Mouse (Mus musculus) lung, postnatal 14 days (tissue): ENCODE data around the gene Kdm4b.

Experiments
- DNase-seq: peaks from one replicate; pipeline ENCODE4 v3.0.0; 2021

Kdm4b gene

DNA sequence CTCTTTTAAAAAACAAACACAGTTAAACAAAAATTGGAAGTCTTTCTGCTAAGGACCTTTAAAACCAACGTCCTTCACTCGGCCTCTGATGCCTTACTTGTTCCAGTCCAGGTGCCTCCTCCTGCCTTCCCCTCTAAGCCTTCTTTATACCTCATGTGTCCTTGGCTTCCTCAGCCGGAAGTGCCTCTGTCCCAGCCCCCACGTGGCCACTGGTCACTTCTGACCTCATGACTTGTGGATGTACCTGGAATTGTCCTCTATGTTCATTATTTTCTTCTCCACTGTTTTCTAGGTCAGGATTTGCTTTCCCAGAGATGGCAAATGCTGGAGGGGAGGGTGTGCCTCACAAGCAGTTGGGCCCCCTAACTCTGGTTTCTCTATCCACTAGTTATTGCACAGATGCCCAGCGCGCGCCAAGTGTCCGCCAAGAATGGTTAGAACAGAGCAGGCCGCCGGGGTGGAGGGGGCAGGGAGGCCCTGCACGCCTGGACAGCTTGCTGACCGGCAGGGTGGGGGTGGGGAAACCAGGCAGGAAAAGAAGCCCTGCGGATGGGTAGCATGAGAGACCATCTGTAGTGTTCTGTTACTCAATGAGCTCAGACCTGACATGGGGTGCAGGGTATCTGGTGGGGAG is 23.4 kb upstream of the Kdm4b start:
- no peak for DNase-seq

GRCm38 (mm10) chr17:56303160-56303846 is 22.6 kb upstream of the Kdm4b start, which contains the start of gene Uhrf1:
TSS of gene Uhrf1 (plus strand) at chr17:56303321.
- peak; percentile 67 for DNase-seq

- DNase-seq, result peak; percentile 97
Observed at GRCm38 (mm10) chr17:56303847-56304586, 21.8 kb upstream of the Kdm4b start.

- DNase-seq, result no peak
Observed at GRCm38 (mm10) chr17:56304718-56305117, 21.1 kb upstream of the Kdm4b start.

- DNase-seq, result no peak
Observed at GRCm38 (mm10) chr17:56305156-56305555, 20.7 kb upstream of the Kdm4b start.

- no peak for DNase-seq
Observed at GRCm38 (mm10) chr17:56305826-56306225, 20.0 kb upstream of the Kdm4b start.

DNA sequence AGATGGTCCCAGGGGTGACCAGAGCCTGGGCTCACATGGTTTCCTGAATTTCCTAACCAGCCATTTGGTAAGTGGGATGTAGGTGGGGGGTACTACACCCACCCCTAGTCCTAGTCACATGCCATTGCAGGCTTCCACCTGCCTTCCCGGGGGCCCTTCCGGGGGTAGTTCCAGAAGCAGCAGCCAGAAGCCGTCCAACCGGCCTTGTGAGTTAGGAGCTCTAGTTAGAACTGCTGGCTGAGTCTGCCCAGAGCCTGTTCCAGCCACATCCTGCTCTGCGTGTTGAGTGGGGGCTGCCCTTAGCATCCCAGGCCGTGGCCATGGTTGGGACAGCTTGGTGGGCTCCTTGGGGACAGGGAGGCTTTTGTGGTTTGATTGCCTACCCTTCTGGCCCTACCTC is 17.8 kb upstream of the Kdm4b start:
- DNase-seq, result no peak

GRCm38 (mm10) chr17:56309191-56309945 is 16.5 kb upstream of the Kdm4b start:
- peak; percentile 34 for DNase-seq

- no peak for DNase-seq
Observed at GRCm38 (mm10) chr17:56324419-56324818, 1.4 kb upstream of the Kdm4b start.

DNA sequence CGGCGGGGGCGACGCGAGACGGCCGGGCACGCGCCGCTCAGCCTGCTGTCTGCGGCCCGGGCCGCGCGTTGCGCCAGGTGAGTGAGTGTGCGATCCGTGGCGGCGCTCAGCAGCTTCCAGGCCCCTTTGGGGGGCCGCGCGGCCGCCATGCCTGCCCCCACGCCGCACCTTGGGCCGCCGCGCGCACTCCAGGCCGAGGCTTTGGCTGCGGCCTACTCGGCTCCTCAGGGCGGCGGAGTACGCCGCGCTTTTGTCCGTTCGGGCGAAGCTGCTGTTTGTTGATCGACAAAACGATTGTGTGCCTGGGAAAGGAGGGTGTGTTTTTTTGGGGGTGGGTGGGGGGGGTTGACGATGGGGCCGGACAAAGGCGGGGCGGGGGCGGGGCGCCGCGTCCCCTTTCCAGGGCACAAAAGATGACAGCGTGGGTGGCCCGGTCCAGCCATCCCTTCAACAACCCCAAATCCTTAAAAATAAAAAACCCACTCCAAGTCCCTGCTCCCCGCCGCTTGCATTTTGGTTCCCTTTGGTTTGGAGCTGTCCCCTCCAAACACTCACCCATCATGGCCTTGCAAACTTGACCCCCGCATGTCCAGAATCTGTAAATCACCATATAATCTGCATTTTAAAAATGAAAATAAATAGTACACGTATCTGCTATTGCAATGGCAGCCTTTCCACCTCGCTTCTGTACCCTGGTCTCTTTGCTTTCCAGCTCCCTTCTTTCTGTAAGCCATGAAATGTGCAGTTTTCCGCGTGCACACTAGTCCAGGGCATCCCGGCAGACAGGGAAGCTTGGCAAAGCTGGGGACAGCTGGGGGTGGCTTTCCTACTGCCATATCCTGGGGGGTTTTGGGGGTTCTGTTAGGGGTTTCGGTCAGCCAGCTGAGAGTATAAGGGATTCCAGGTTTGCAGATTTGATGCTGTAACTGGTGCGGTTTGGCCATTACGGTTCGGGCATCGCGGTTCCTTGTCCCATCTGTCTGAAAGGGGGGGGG is 588 bp downstream of the Kdm4b start:
- peak; percentile 22 for DNase-seq

- no peak for DNase-seq
Observed at GRCm38 (mm10) chr17:56329267-56329666, 3.4 kb downstream of the Kdm4b start.

DNA sequence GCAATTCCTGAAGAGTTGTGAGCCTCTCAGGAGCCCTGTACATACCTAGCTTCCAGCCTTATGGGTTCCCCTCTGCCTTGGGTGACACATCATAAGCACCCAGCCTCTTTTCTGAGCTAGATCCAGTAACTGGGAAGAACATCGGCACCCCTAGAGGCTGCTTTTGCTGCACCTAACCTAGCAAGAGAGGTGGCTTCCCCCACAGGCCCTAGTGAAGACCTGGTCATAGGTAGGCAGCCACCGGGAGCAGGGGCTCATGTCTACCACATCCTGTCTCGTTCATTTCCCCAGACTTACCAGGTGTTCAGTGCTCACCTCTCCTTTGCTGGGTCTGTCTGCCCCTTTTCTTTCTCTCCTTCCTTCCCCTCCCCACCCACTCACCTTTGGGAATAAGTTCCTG is 4.5 kb downstream of the Kdm4b start:
- no peak for DNase-seq

DNA sequence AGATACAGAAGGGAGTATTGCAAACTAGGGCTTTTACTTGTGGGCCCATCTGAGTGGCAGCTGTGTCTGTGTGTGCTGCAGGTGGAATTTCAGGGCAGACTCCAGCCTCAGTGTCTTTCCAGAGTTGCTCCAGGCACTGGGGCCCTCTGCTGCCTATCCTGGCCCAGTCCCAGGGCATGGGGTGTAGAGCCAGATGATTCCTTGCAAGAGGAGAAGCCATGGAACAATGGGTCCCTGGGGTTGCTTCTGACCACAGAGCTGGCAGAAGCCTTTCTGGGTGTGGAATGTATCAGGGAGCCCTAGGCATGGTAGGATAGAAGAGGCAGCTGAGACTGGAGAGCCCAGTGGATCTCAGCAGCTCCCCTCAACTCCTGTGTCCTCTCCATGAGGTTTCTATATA is 5.4 kb downstream of the Kdm4b start:
- DNase-seq, result no peak

GRCm38 (mm10) chr17:56332987-56333386 is 7.1 kb downstream of the Kdm4b start:
- no peak for DNase-seq

DNA sequence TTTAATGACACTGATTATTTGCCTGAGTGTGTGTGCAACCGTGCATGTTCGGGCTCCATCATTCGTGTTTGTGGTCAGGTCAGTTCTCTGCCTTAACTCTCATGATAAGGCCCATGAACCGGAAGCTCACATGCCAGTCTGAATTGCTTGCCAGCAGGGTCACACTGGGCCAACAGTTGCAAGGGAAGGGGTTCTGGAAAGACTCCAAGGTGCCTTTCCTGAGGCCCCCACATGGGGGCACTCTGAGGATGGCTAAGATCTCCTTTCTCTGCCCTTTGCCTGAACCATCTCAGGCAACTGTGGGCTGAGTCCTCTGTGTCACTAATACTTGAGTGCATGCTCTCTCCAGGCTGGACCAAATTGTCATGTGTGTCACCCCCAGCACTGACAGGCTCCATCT is 11.3 kb downstream of the Kdm4b start:
- DNase-seq, result peak; percentile 64

DNA sequence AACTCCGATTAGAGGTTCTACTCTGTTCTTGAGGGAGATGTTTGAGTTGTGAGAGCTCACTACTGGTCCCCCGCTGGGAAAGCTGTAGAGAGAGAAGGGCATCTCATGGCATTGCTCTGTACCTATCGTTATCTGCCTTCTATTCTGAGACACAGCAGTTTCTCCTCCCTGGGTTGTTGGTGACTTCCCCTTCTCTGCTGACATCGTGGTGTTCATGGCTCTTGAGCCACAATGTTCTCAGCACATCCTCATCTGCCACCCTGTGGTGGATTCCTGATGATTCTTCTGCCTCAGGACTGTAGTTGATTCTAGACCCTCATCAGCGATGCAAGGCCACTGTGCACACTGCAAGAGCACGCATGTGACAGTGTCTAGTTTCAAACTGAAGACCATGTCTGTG is 11.9 kb downstream of the Kdm4b start:
- DNase-seq, result no peak

DNA sequence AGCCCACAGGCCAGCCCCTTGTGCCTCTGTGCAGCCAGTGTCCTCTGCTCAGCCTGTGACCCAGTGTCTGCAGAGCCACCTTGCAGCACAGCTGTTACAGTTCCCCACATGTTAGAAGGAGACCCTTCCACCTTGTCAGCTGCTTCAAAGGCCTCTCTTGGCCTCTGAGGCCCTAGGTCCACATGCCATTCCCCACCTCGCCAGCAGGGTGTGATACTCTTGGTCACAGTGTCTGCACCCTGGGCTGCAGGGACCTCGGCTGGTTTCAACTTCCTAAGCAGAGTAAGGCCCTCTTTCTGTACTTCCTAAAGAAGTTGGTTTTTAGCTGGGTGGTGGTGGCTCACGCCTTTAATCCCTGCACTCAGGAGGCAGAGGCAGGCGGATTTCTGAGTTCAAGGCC is 13.0 kb downstream of the Kdm4b start:
- peak; percentile 61 for DNase-seq

- DNase-seq, result no peak
Observed at GRCm38 (mm10) chr17:56340717-56341116, 14.9 kb downstream of the Kdm4b start.

DNA sequence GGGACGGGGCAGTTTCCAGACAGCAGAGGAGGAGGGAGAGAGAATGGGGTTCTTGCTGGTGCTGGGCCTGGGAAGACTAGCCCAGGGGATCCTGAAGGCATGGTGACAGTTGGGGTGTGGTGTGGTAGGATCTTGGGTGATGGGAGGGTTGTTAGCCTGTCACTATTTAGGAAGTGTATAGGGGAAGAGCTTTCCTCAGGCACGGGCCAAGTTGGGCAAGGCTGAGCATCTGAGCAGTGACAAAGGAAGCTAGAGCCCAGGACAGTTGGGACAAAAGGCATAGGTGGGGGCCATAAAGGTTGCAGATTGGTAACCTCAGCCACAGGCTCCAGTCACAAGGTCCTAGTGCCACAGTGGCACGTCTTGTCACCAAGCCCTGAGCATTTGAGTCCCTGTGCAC is 17.6 kb downstream of the Kdm4b start:
- DNase-seq, result no peak

GRCm38 (mm10) chr17:56345364-56345763 is 19.5 kb downstream of the Kdm4b start:
- DNase-seq, result no peak

DNA sequence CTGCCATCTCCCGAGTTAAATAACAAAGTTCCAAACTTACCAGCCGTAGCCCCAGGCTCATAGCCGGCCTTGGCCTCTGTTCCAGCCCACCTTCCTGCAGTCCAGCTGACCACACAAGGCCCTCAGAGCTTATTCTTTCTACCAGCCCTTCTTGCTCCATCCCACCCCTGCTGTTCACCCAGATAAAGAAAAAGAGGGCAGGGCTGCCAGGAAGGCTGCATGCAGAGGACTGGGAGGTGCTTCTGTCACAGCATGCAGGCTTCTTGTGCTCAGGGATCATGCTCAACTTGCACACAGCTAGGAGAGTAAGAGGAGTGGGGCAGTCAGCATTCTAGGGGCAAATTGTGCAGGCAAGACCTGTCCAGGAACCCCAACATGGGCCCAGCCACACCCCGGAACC is 22.3 kb downstream of the Kdm4b start:
- DNase-seq, result no peak

DNA sequence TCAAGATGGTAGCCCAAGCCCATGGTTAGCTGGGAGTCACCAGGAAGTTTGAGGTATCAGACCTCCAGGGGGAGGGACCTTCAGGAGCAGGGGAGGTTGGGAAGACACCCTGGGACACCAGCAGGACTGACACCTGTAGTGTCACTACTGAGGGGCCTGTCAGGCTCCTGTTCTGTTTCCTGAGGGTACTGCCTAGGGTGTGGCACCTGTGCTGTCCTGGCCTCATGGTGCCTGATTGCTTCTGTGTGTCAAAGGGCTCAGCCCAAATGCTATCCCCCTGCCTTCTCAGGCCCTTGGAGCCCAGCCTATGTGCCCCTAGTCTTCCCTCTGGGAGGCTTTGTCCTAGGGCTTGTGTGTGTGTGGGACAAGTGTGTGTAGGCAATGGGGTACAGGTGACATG is 22.7 kb downstream of the Kdm4b start:
- DNase-seq, result no peak
